Mouse (Mus musculus): ENCODE results near the gene Krtap17-1. TPM values are rescaled to one million over a fixed set of nuclear protein-coding genes. Genes with fewer than 3 reads are reported as not detected.

Gene Krtap17-1
- total RNA-seq, 1 experiment from 2014 or later: not detected

- no peak for DNase-seq
These were observed 27.8 kb downstream of the Krtap17-1 start for GRCm38 (mm10) chr11:99965961-99966360.

GRCm38 (mm10) chr11:99964213-99964612, 29.6 kb downstream of the Krtap17-1 start:
- no peak for DNase-seq

GRCm38 (mm10) chr11:99948175-99948574, 45.6 kb downstream of the Krtap17-1 start, which contains the start of gene Krtap9-5:
Gene Krtap9-5, plus strand, starts transcription at chr11:99948475.
- DNase-seq: no peak

Other genes with a start within 250 kb of the Krtap17-1 start
- not detected in 2 replicates for gene Gm11595, start 221.1 kb downstream of the Krtap17-1 start, total RNA-seq (2021)
- gene Krtap4-8, start 213.3 kb downstream of the Krtap17-1 start, total RNA-seq (2021): not detected in 2 replicates
- gene Krtap4-9, start 208.8 kb downstream of the Krtap17-1 start, total RNA-seq (2021): not detected in 2 replicates
- not detected in 2 replicates for gene Gm11596, start 200.5 kb downstream of the Krtap17-1 start, total RNA-seq (2021)
- not detected in 2 replicates for gene Gm11569, start 195.1 kb downstream of the Krtap17-1 start, total RNA-seq (2021)
- gene Gm11554, start 189.5 kb downstream of the Krtap17-1 start, total RNA-seq (2021): not detected in 2 replicates
- gene Krtap4-13, start 184.1 kb downstream of the Krtap17-1 start, total RNA-seq (2021): not detected in 2 replicates
- not detected in 2 replicates for gene Gm11564, start 178.3 kb downstream of the Krtap17-1 start, total RNA-seq (2021)
- not detected in 2 replicates for gene 2300003K06Rik, start 155.9 kb downstream of the Krtap17-1 start, total RNA-seq (2021)
- not detected in 2 replicates for gene Krtap4-16, start 142.4 kb downstream of the Krtap17-1 start, total RNA-seq (2021)
- gene Gm11568, start 136.1 kb downstream of the Krtap17-1 start, total RNA-seq (2021): not detected in 2 replicates
- not detected in 2 replicates for gene Gm11559, start 129.5 kb downstream of the Krtap17-1 start, total RNA-seq (2021)
- not detected in 2 replicates for gene Krtap9-1, start 120.6 kb downstream of the Krtap17-1 start, total RNA-seq (2021)
- gene Gm11567, start 114.8 kb downstream of the Krtap17-1 start, total RNA-seq (2021): not detected in 2 replicates
- gene Krtap31-1, start 86.1 kb downstream of the Krtap17-1 start, total RNA-seq (2021): not detected in 2 replicates
- not detected in 2 replicates for gene Gm11565, start 79.2 kb downstream of the Krtap17-1 start, total RNA-seq (2021)
- gene Krtap31-2, start 57.7 kb downstream of the Krtap17-1 start, total RNA-seq (2021): not detected in 2 replicates
- gene Krtap9-5, start 45.5 kb downstream of the Krtap17-1 start, total RNA-seq (2021): not detected in 2 replicates
- gene Krtap29-1, start 14.9 kb downstream of the Krtap17-1 start, total RNA-seq (2021): not detected in 2 replicates
- gene Krtap16-1, start 7.4 kb downstream of the Krtap17-1 start, total RNA-seq (2021): not detected in 2 replicates
- not detected in 2 replicates for gene Krt33a, start 22.2 kb upstream of the Krtap17-1 start, total RNA-seq (2021)
- not detected in 2 replicates for gene Krt33b, start 35.9 kb upstream of the Krtap17-1 start, total RNA-seq (2021)
- gene Krt34, start 47.6 kb upstream of the Krtap17-1 start, total RNA-seq (2021): not detected in 2 replicates
- gene Krt31, start 56.6 kb upstream of the Krtap17-1 start, total RNA-seq (2021): not detected in 2 replicates
- gene Krt32, start 94.2 kb upstream of the Krtap17-1 start, total RNA-seq (2021): not detected in 2 replicates
- not detected in 2 replicates for gene Krt35, start 102.2 kb upstream of the Krtap17-1 start, total RNA-seq (2021)
- gene Krt36, start 111.6 kb upstream of the Krtap17-1 start, total RNA-seq (2021): 0.18 TPM in 1 of 2 replicates, not detected in the other
- gene Krt13, start 127.6 kb upstream of the Krtap17-1 start, total RNA-seq (2021): not detected in 2 replicates
- not detected in 2 replicates for gene Krt15, start 141.9 kb upstream of the Krtap17-1 start, total RNA-seq (2021)
- gene Krt19, start 154.7 kb upstream of the Krtap17-1 start, total RNA-seq (2021): 0.82 and 1.4 TPM in 2 replicates
- gene Krt9, start 199.3 kb upstream of the Krtap17-1 start, total RNA-seq (2021): not detected in 2 replicates
- gene Krt14, start 213.6 kb upstream of the Krtap17-1 start, total RNA-seq (2021): not detected in 2 replicates